Mouse (Mus musculus): ENCODE results near the gene Tomm20. TPM values are rescaled to one million over a fixed set of nuclear protein-coding genes. Genes with fewer than 3 reads are reported as not detected.

Tomm20 gene
- total RNA-seq, 2 experiments from 2014 or later, result 174 to 189 TPM

GRCm38 (mm10) chr8:126969546-126969945, 23.9 kb upstream of the Tomm20 start:
- intact Hi-C loops (cut with DNase I), result no loop called here
- DNase-seq (ENCODE audit: low spot score in 2 of 2), result no peak

GRCm38 (mm10) chr8:126968107-126968506, 22.5 kb upstream of the Tomm20 start:
- DNase-seq (ENCODE audit: low spot score in 2 of 2), result no peak
- intact Hi-C loops (cut with DNase I), result no loop called here

GRCm38 (mm10) chr8:126965246-126965645, 19.6 kb upstream of the Tomm20 start:
- DNase-seq (ENCODE audit: low spot score in 2 of 2), result no peak
- intact Hi-C loops (cut with DNase I), result no loop called here

- intact Hi-C loops (cut with DNase I), result no loop called here
Observed at GRCm38 (mm10) chr8:126962871-126963270, 17.2 kb upstream of the Tomm20 start.

GRCm38 (mm10) chr8:126961516-126961915, 15.9 kb upstream of the Tomm20 start:
- peak; percentile 42 to 76 for DNase-seq (ENCODE audit: low spot score in 2 of 2)
- intact Hi-C loops (cut with DNase I), result no loop called here

More at GRCm38 (mm10) chr8:126962871-126963270, 17.2 kb upstream of the Tomm20 start:
- DNase-seq (ENCODE audit: low spot score in 2 of 2), result no peak

GRCm38 (mm10) chr8:126951900-126952636, 6.4 kb upstream of the Tomm20 start:
- intact Hi-C loops (cut with DNase I), result no loop called here

GRCm38 (mm10) chr8:126949527-126949926, 3.9 kb upstream of the Tomm20 start:
- DNase-seq (ENCODE audit: low spot score in 2 of 2), result no peak
- intact Hi-C loops (cut with DNase I), result loop anchor here (5.0 kb wide), 1 partner anchor 527 kb away; the partner anchor contains the start of gene Coa6

More at GRCm38 (mm10) chr8:126951900-126952636, 6.4 kb upstream of the Tomm20 start:
- DNase-seq (ENCODE audit: low spot score in 2 of 2), result no peak

- intact Hi-C loops (cut with DNase I), result loop anchor here (5.0 kb wide), 1 partner anchor 524 kb away; the partner anchor contains the start of gene Coa6
Observed at GRCm38 (mm10) chr8:126946444-126946843, 800 bp upstream of the Tomm20 start.

GRCm38 (mm10) chr8:126944781-126945691, 608 bp downstream of the Tomm20 start:
- DNase-seq (ENCODE audit: low spot score in 2 of 2), result peak in 1 of 2 experiments; percentile 59
- intact Hi-C loops (cut with DNase I), result loop anchor here (5.0 kb wide), 1 partner anchor 523 kb away; the partner anchor contains the start of gene Coa6

More at GRCm38 (mm10) chr8:126946444-126946843, 800 bp upstream of the Tomm20 start:
- peak in 1 of 2 experiments; percentile 23 for DNase-seq (ENCODE audit: low spot score in 2 of 2)

GRCm38 (mm10) chr8:126943565-126943964, 2.1 kb downstream of the Tomm20 start:
- no peak for DNase-seq (ENCODE audit: low spot score in 2 of 2)
- intact Hi-C loops (cut with DNase I), result no loop called here

GRCm38 (mm10) chr8:126937337-126937736, 8.3 kb downstream of the Tomm20 start:
- intact Hi-C loops (cut with DNase I), result no loop called here
- no peak for DNase-seq (ENCODE audit: low spot score in 2 of 2)

- peak in 1 of 2 experiments; percentile 28 for DNase-seq (ENCODE audit: low spot score in 2 of 2)
- intact Hi-C loops (cut with DNase I), result no loop called here
Observed at GRCm38 (mm10) chr8:126935932-126936331, 9.7 kb downstream of the Tomm20 start.

GRCm38 (mm10) chr8:126935387-126935786, 10.3 kb downstream of the Tomm20 start:
- intact Hi-C loops (cut with DNase I), result no loop called here

GRCm38 (mm10) chr8:126932656-126933055, 13.0 kb downstream of the Tomm20 start:
- intact Hi-C loops (cut with DNase I), result no loop called here
- DNase-seq (ENCODE audit: low spot score in 2 of 2), result no peak

More at GRCm38 (mm10) chr8:126935387-126935786, 10.3 kb downstream of the Tomm20 start:
- DNase-seq (ENCODE audit: low spot score in 2 of 2), result no peak

- intact Hi-C loops (cut with DNase I), result no loop called here
- peak in 1 of 2 experiments; percentile 18 for DNase-seq (ENCODE audit: low spot score in 2 of 2)
Observed at GRCm38 (mm10) chr8:126932249-126932648, 13.4 kb downstream of the Tomm20 start.

- intact Hi-C loops (cut with DNase I), result no loop called here
Observed at GRCm38 (mm10) chr8:126931720-126932119, 13.9 kb downstream of the Tomm20 start.

GRCm38 (mm10) chr8:126929607-126930161, 16.0 kb downstream of the Tomm20 start:
- DNase-seq (ENCODE audit: low spot score in 2 of 2), result peak; percentile 64 to 66
- intact Hi-C loops (cut with DNase I), result loop anchor here (2.0 kb wide), 1 partner anchor 45 kb away; no protein-coding TSS in a partner anchor

More at GRCm38 (mm10) chr8:126931720-126932119, 13.9 kb downstream of the Tomm20 start:
- DNase-seq (ENCODE audit: low spot score in 2 of 2), result no peak

- intact Hi-C loops (cut with DNase I), result loop anchor here (2.0 kb wide), 1 partner anchor 46 kb away; no protein-coding TSS in a partner anchor
Observed at GRCm38 (mm10) chr8:126928755-126929505, 16.7 kb downstream of the Tomm20 start.

GRCm38 (mm10) chr8:126928028-126928427, 17.6 kb downstream of the Tomm20 start:
- intact Hi-C loops (cut with DNase I), result loop anchor here (2.0 kb wide), 1 partner anchor 47 kb away; no protein-coding TSS in a partner anchor
- no peak for DNase-seq (ENCODE audit: low spot score in 2 of 2)

More at GRCm38 (mm10) chr8:126928755-126929505, 16.7 kb downstream of the Tomm20 start:
- DNase-seq (ENCODE audit: low spot score in 2 of 2), result peak in 1 of 2 experiments; percentile 42

All from left cerebral cortex, postnatal 25 days (tissue).